Mouse (Mus musculus): ENCODE measurements around the gene Capn1. TPM values are rescaled to one million over a fixed set of nuclear protein-coding genes. Genes with fewer than 3 reads are reported as not detected.

Gene Capn1
- total and polyA plus RNA-seq, 3 experiments = 42.5 to 75.2 TPM; not detected in 1

- H3K79me2 ChIP-seq (ENCODE audit: control insufficient read depth, insufficient read depth, low read length, poor library complexity) = peaks cover 49% of the 10 kb centered on the region
- no peaks in the 10 kb centered on the region for H3K27me3 ChIP-seq (ENCODE audit: control insufficient read depth in 1 of 2, insufficient read depth in 2 of 2, low read length in 2 of 2)
- peak; percentile 39 for DNase-seq (ENCODE audit: low read depth, low spot score)
- peaks cover 0 to 16% of the 10 kb centered on the region in 2 experiments; a peak in 1 of 4 replicates for H3K4me1 ChIP-seq (ENCODE audit: control insufficient read depth in 1 of 2, insufficient read depth in 2 of 2, low read length in 2 of 2)
- TF ChIP-seq SMC3 (IDR thresholded peaks at IDR 0.05; ENCODE audit: low read depth, low read length) (no peak), SIN3A (IDR thresholded peaks at IDR 0.05; ENCODE audit: low read length) (peak; percentile 2; the same call in 1 of the 2 replicates)
- H3K27ac ChIP-seq (ENCODE audit: control insufficient read depth, low read depth, low read length) = peak overlapping the region; percentile 67
- peak overlapping the region; percentile 81 to 85 for H3K4me3 ChIP-seq (ENCODE audit: control insufficient read depth in 1 of 2, insufficient read depth in 1 of 2, low read depth in 2 of 2, low read length in 2 of 2)
- no peaks in the 10 kb centered on the region for H3K9me3 ChIP-seq (replicated peaks; ENCODE audit: insufficient read depth, low read length)
- peak overlapping the region; percentile 95 for H3K9ac ChIP-seq (ENCODE audit: control insufficient read depth, low read depth, low read length, poor library complexity, severe bottlenecking)
- H3K36me3 ChIP-seq (ENCODE audit: control insufficient read depth in 1 of 2, insufficient read depth in 2 of 2, low read length in 2 of 2) = peaks cover 4 to 23% of the 10 kb centered on the region in 2 experiments; a peak in 3 of 4 replicates
Observed at GRCm38 (mm10) chr19:6058513-6058912, 42.8 kb upstream of the Capn1 start.

- no peaks in the 10 kb centered on the region for H3K9me3 ChIP-seq (replicated peaks; ENCODE audit: insufficient read depth, low read length)
- H3K79me2 ChIP-seq (ENCODE audit: control insufficient read depth, insufficient read depth, low read length, poor library complexity) = peaks cover 46% of the 10 kb centered on the region
- peaks cover 0 to 15% of the 10 kb centered on the region in 2 experiments; a peak in 1 of 4 replicates for H3K4me1 ChIP-seq (ENCODE audit: control insufficient read depth in 1 of 2, insufficient read depth in 2 of 2, low read length in 2 of 2)
- H3K36me3 ChIP-seq (ENCODE audit: control insufficient read depth in 1 of 2, insufficient read depth in 2 of 2, low read length in 2 of 2) = peaks cover 4 to 21% of the 10 kb centered on the region in 2 experiments
- H3K27me3 ChIP-seq (ENCODE audit: control insufficient read depth in 1 of 2, insufficient read depth in 2 of 2, low read length in 2 of 2) = no peaks in the 10 kb centered on the region
- H3K4me3 ChIP-seq (ENCODE audit: control insufficient read depth in 1 of 2, insufficient read depth in 1 of 2, low read depth in 2 of 2, low read length in 2 of 2) = peak within 1 kb of the TSS; percentile 95
- peak; percentile 98 for DNase-seq (ENCODE audit: low read depth, low spot score)
- peak within 1 kb of the TSS; percentile 67 for H3K27ac ChIP-seq (ENCODE audit: control insufficient read depth, low read depth, low read length)
- peak within 1 kb of the TSS; percentile 96 for H3K9ac ChIP-seq (ENCODE audit: control insufficient read depth, low read depth, low read length, poor library complexity, severe bottlenecking)
- TF ChIP-seq TBP (IDR thresholded peaks at IDR 0.05; ENCODE audit: low read depth, low read length) (peak; percentile 87), KAT2A (conservative IDR thresholded peaks at IDR 0.05; ENCODE audit: low read depth, low read length) (peak; percentile 71; the same call in 1 of the 2 replicates), CHD1 (IDR thresholded peaks at IDR 0.05; ENCODE audit: low read depth, low read length) (no peak), BHLHE40 (IDR thresholded peaks at IDR 0.05; ENCODE audit: borderline replicate concordance, low read depth, low read length) (no peak), CHD2 (IDR thresholded peaks at IDR 0.05; ENCODE audit: low read length) (no peak), ZC3H11A (IDR thresholded peaks at IDR 0.05; ENCODE audit: low read depth, low read length) (no peak), RCOR1 (IDR thresholded peaks at IDR 0.05; ENCODE audit: low read depth, low read length) (no peak), POLR2AphosphoS2 (IDR thresholded peaks at IDR 0.05; ENCODE audit: low read length) (peak; percentile 95), POLR2A (IDR thresholded peaks at IDR 0.05; ENCODE audit: control insufficient read depth in 1 of 2, insufficient read depth in 1 of 2, low read depth in 1 of 2, low read length in 2 of 2, poor library complexity in 1 of 2) (peak; percentile 88 to 98), EP300 (IDR thresholded peaks at IDR 0.05; ENCODE audit: low read depth in 1 of 2, low read length in 2 of 2) (no peak), NRF1 (IDR thresholded peaks at IDR 0.05; ENCODE audit: insufficient read depth, low read depth, low read length, poor library complexity, severe bottlenecking) (peak; percentile 93), TAL1 (IDR thresholded peaks at IDR 0.05; ENCODE audit: low read length) (no peak), ETS1 (IDR thresholded peaks at IDR 0.05; ENCODE audit: low read depth, low read length) (no peak), RAD21 (IDR thresholded peaks at IDR 0.05; ENCODE audit: low read depth, low read length) (no peak), ZKSCAN1 (IDR thresholded peaks at IDR 0.05; ENCODE audit: low read depth, low read length) (no peak), MXI1 (IDR thresholded peaks at IDR 0.05; ENCODE audit: low read depth, low read length) (no peak; the same call in none of the 2 replicates), MEF2A (IDR thresholded peaks at IDR 0.05; ENCODE audit: extremely low read depth, insufficient replicate concordance, low read depth, low read length, poor library complexity, severe bottlenecking) (no peak), ELF1 (IDR thresholded peaks at IDR 0.05; ENCODE audit: low read depth, low read length) (peak; percentile 84), USF2 (IDR thresholded peaks at IDR 0.05; ENCODE audit: borderline replicate concordance in 1 of 2, insufficient read depth in 1 of 2, low read depth in 1 of 2, low read length in 2 of 2) (no peak), UBTF (IDR thresholded peaks at IDR 0.05; ENCODE audit: borderline replicate concordance, insufficient read depth, low read depth, low read length) (peak; percentile 70; the same call in 1 of the 2 replicates), TCF12 (IDR thresholded peaks at IDR 0.05; ENCODE audit: low read depth, low read length) (peak; percentile 70; the same call in 1 of the 2 replicates), MYC (IDR thresholded peaks at IDR 0.05; ENCODE audit: low read depth, low read length) (peak; percentile 58; the same call in 1 of the 2 replicates), SMC3 (IDR thresholded peaks at IDR 0.05; ENCODE audit: low read depth, low read length) (no peak), MAZ (IDR thresholded peaks at IDR 0.05; ENCODE audit: low read depth, low read length) (no peak), MAFK (IDR thresholded peaks at IDR 0.05; ENCODE audit: borderline replicate concordance, low read depth, low read length) (no peak), ZNF384 (IDR thresholded peaks at IDR 0.05; ENCODE audit: low read depth, low read length) (no peak), HCFC1 (IDR thresholded peaks at IDR 0.05; ENCODE audit: low read depth, low read length) (peak; percentile 95), JUND (IDR thresholded peaks at IDR 0.05; ENCODE audit: low read depth, low read length) (no peak)
Observed at GRCm38 (mm10) chr19:6057313-6058096, 41.8 kb upstream of the Capn1 start, which contains the start of the genes Mrpl49 and Fau. TSS of gene Mrpl49 (minus strand) at chr19:6057785. TSS of gene Fau (plus strand) at chr19:6057844.

Measured in MEL (cell line).